Mouse (Mus musculus) midbrain, embryonic 12.5 days (tissue): ENCODE results near the gene Dirc2. TPM values are rescaled to one million over a fixed set of nuclear protein-coding genes. Genes with fewer than 3 reads are reported as not detected.

Experiments used
- ATAC-seq: fragments of 200-750 bp; cut with Nextera tagmentation; 2 replicates; pipeline ENCODE4 v1.8.0; 2017; ENCODE audit warnings: low read depth, moderate TSS enrichment, moderate library complexity; ENCODE audit not compliant: low FRiP score
- H3K27ac ChIP-seq: fragments of 300-500 bp; sonication (generic); replicated peaks from 2 replicates; pipeline ENCODE4 v1.5.1; 2016; ENCODE audit warnings: mild to moderate bottlenecking
- H3K27me3 ChIP-seq: fragments of 300-500 bp; sonication (generic); 2 replicates; pipeline ENCODE4 v1.6.1; 2016; ENCODE audit warnings: mild to moderate bottlenecking
- H3K36me3 ChIP-seq: fragments of 300-500 bp; sonication (generic); 2 replicates; pipeline ENCODE4 v1.6.1; 2016
- H3K4me1 ChIP-seq: fragments of 300-500 bp; sonication (generic); 2 replicates; pipeline ENCODE4 v1.6.1; 2016
- H3K4me2 ChIP-seq: fragments of 300-500 bp; sonication (generic); replicated peaks from 2 replicates; pipeline ENCODE4 v1.6.1; 2016; ENCODE audit warnings: mild to moderate bottlenecking, moderate library complexity
- H3K4me3 ChIP-seq: fragments of 300-500 bp; sonication (generic); 2 replicates; pipeline ENCODE4 v1.5.1; 2016; ENCODE audit warnings: mild to moderate bottlenecking
- H3K9ac ChIP-seq: fragments of 300-500 bp; sonication (generic); replicated peaks from 2 replicates; pipeline ENCODE4 v1.6.1; 2016; ENCODE audit warnings: mild to moderate bottlenecking, moderate library complexity
- H3K9me3 ChIP-seq: fragments of 300-500 bp; sonication (generic); 2 replicates; pipeline ENCODE4 v1.6.1; 2016; ENCODE audit warnings: mild to moderate bottlenecking
- WGBS: fragments of 180-500 bp; shearing (Covaris S2); methylation state at CpG from one replicate; pipeline ENCODE4 v1.1.7; 2016; 5-methylcytosine and 5-hydroxymethylcytosine counted together
- polyA plus RNA-seq: library from polyadenylated mRNA; unstranded; fragments of >200 nt; fragmentation: Nextera tagmentation; extraction: Ambion mirVana; gene quantifications from 2 replicates; pipeline ENCODE4 v1.2.1, GENCODE M21; 2016

The Dirc2 gene
- 24.5 and 26.3 TPM in 2 replicates for polyA plus RNA-seq

DNA sequence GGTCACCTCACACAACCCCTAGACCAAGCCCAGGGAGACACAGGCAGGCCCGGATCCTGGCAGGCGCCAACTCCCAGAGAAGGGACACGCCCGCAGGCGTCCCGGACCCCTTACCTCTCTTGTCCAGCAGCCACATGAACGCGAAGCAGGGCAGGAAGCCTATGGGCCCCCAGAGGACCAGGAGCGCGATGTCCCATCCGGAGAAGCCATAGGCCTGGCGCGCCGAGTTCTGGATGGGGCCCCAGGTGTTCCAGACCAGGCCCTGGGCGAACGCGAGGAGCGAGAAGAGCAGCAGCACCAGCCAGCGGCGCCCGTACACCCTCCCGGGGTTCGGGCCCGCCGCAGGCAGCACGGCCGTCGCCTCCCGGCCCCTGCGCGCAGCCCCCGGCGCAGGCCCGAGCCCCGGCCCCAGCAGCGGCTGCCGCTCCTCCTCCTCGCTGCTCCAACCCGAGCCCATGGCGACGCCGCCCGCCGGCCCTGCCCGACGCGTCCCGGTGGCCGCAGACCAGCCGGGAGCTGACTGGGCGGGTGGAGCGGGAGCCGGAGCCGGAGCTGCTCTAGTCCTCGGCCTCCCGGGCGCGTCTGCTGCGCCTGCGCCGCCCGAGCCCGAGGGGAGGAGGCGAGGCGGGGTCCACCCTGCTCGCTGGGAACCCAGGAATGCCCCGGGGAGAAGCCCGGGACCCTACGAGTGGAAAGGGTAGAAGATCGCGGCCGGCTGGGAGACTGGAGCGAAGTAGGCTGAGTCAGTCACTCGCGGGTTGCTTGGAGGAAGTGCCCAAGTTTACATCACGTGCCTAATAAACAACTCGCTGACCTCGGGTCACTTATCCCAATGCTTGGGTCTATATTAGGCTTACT is at the start of gene Dirc2:
TSS of gene Dirc2 (minus strand) at position 572 of the 858 bp plus-strand sequence.
- Histone ChIP-seq H3K9me3 (no peaks in the 10 kb centered on the region), H3K27me3 (no peaks in the 10 kb centered on the region), H3K27ac (peak within 1 kb of the TSS; percentile 83), H3K36me3 (no peaks in the 10 kb centered on the region), H3K9ac (peak within 1 kb of the TSS; percentile 94), H3K4me2 (peak within 1 kb of the TSS; percentile 88), H3K4me1 (peaks cover 31% of the 10 kb centered on the region), H3K4me3 (peak within 1 kb of the TSS; percentile 80)
- peak; percentile 85 for ATAC-seq
- under 1% methylated on average over 72 of the region's 78 CpGs for WGBS

DNA sequence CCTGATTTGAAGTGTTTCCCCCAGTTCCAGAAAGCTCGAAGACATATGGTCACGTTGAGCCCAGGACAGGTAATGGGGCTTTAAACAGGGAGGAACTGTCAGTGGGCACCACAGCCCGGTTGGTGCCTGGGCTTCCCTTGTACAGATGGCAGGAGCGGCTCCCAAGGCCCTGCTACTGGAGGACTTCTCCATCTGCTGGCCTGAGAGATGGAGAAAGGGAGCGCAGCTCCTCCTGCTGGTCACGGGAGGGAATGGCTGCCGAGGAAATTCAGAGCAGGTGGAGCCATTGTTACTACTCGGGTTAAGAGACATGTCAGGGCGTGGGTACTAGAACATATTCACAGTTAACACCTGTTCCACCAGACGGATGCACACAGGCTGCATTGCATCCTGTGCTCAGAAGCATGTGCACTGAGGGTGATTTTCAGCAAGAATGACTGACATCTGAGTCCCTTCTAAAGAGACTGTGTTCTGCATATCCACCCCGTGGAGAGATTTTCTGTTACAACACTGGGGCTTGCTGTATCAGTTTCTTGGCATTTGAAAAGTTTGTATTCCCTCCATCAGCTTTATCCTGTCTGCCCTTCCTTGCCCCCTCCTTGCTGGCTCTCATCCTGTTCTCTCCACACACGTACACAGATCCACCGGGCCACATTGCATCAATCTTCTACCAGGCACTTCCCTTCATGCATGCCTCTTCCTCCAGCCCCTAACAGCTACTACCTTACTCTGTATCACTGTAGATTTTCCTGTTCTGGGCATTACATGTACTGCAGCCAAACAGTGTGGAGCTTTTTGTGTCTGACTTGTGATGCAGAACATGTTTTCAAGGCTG is 48.3 kb upstream of the Dirc2 start:
- WGBS: 42% methylated on average over 13 of the region's 13 CpGs
- Histone ChIP-seq H3K36me3 (0 out of 2 replicates have a peak, but pooled peaks cover 4% of the 10 kb centered on the region), H3K9me3 (no peaks in the 10 kb centered on the region), H3K4me3 (no peak overlapping the region), H3K27ac (no peak overlapping the region), H3K4me2 (no peak overlapping the region), H3K4me1 (no peaks in the 10 kb centered on the region), H3K27me3 (no peaks in the 10 kb centered on the region), H3K9ac (no peak overlapping the region)
- peak; percentile 85 for ATAC-seq

DNA sequence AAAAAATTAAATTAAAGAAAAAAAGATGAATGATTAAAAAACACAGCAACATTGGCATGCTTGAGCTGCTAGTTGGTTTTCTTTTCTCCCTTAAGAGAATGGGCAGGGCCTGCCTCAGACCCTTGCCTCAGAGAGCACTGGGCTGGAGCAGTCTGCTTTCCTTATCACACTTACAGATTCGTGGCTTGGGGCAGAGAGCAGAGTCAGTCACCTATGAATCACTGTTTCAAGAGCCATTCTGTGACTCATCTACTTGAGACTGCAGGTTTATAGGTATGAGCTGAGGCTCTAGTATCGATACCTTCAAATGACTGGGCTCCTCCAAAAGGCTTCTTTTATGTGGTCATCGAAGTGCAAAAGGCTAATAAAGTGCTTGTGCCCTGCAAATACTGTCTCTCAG is 44.0 kb upstream of the Dirc2 start:
- ATAC-seq: no peak

DNA sequence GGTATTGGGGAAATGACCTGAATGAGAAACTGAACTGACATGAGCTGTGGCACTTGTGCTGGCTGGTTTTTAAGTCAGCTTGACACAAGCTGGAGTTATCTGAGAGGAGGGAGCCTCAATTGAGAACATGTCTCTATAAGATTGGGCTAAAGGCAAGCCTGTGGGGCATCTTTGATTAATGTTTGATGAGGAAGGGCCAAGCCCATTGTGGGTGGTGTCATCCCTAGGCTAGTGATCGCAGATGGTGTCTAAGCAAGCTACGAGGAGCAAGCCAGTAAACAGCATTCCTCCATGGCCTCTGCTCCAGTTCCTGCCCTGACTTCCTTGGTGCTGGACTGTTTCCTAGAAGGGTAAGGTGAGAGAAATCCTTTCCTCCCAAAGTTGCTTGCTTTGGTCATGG is 39.7 kb upstream of the Dirc2 start:
- Histone ChIP-seq H3K9ac (no peak overlapping the region), H3K9me3 (no peaks in the 10 kb centered on the region), H3K4me1 (no peaks in the 10 kb centered on the region), H3K36me3 (0 out of 2 replicates have a peak, but pooled peaks cover 2% of the 10 kb centered on the region), H3K4me2 (no peak overlapping the region), H3K27me3 (no peaks in the 10 kb centered on the region), H3K4me3 (no peak overlapping the region), H3K27ac (no peak overlapping the region)
- 100% methylated on average over 2 of the region's 2 CpGs for WGBS
- no peak for ATAC-seq

More for the DNA sequence above, 44.0 kb upstream of the Dirc2 start:
- H3K9ac ChIP-seq: no peak overlapping the region
- no peaks in the 10 kb centered on the region for H3K27me3 ChIP-seq
- WGBS: 91% methylated on average over 3 of the region's 3 CpGs
- no peaks in the 10 kb centered on the region for H3K4me1 ChIP-seq
- H3K36me3 ChIP-seq: no peaks in the 10 kb centered on the region
- H3K4me3 ChIP-seq: no peak overlapping the region
- H3K4me2 ChIP-seq: no peak overlapping the region
- H3K27ac ChIP-seq: no peak overlapping the region
- H3K9me3 ChIP-seq: no peaks in the 10 kb centered on the region

DNA sequence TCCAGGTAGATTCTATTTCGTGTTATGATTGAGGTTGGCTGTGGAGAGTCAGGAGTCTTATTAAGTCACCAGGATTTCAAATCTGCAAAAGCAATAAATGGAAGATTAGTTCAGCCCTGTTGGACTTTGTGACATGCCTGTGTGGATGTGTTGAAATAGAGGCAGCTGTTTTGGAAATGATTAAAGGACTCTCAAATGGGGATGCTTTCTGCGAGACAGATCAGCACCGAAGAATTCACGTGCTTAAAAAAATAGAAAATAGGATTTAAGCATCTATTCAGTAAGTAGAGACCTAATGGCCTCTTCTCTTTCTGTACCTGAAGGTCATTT is 38.5 kb upstream of the Dirc2 start:
- Histone ChIP-seq H3K27ac (no peak overlapping the region), H3K27me3 (no peaks in the 10 kb centered on the region), H3K9ac (no peak overlapping the region), H3K4me1 (no peaks in the 10 kb centered on the region), H3K9me3 (no peaks in the 10 kb centered on the region), H3K4me2 (no peak overlapping the region), H3K4me3 (no peak overlapping the region), H3K36me3 (0 out of 2 replicates have a peak, but pooled peaks cover 2% of the 10 kb centered on the region)
- whole genome bisulfite sequencing: 74% methylated on average over 4 of the region's 4 CpGs
- no peak for ATAC-seq

DNA sequence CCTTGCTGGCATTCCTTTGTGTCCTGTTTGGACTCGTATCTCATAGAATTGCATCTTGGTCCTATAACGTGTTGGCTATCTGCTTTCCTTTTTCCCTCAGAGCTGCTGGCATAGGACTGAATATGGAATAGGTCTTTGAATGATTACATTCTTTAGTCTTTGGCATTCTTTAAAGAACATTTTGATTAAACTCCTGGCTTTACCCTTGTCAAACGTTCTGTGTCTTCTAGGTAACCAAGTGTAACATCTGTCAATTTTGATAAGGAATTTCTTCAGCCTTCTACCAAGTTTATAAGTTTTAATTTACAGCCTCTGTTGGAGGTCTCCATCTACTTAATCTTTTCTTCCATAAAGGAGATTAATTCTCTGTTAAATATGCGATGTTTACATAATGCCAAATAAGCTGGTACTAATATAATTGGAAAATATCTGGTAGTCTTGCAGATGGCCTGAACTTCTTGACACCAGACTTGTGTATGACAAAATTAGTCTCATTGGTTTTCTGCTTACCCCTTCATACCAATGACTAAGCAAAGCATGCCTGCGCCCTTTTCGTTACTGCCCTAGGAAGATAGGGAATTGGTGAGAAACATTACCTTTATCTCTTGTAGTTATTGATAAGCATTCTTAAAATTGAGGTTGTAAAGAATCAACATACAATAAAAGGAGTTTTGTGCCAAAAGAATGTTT is 38.0 kb upstream of the Dirc2 start:
- WGBS: 83% methylated on average over 6 of the region's 6 CpGs
- no peak for ATAC-seq
- no peak overlapping the region for H3K27ac ChIP-seq

DNA sequence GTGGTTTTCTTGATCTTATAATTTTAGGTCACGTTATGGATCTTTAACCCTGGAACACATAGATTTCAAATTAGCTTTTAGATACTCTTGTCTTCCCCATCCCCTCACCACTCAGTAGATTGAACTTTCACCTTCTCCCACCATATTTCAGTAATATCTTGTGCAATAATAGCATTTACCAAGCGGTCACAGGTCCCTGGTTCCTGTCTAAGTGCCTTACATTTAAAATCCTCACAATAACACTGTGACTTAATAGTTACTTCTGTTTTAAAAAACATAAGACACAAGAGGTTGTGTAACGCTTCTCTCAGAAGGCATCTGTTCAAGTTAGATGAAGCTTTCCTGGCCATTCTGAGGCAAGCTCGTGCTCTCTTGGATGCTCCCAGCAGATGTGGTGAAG is 34.6 kb upstream of the Dirc2 start:
- WGBS: 92% methylated on average over 4 of the region's 4 CpGs
- Histone ChIP-seq H3K4me2 (no peak overlapping the region), H3K9me3 (no peaks in the 10 kb centered on the region; the same call in 1 of the 2 replicates), H3K4me1 (no peaks in the 10 kb centered on the region), H3K36me3 (0 out of 2 replicates have a peak, but pooled peaks cover 7% of the 10 kb centered on the region), H3K4me3 (no peak overlapping the region), H3K27ac (no peak overlapping the region), H3K27me3 (no peaks in the 10 kb centered on the region), H3K9ac (no peak overlapping the region)
- no peak for ATAC-seq

More for the DNA sequence above, 38.0 kb upstream of the Dirc2 start:
- H3K9ac ChIP-seq: no peak overlapping the region
- no peak overlapping the region for H3K4me2 ChIP-seq
- H3K27me3 ChIP-seq: no peaks in the 10 kb centered on the region
- no peaks in the 10 kb centered on the region for H3K9me3 ChIP-seq
- no peak overlapping the region for H3K4me3 ChIP-seq
- H3K36me3 ChIP-seq: 0 out of 2 replicates have a peak, but pooled peaks cover 2% of the 10 kb centered on the region
- no peaks in the 10 kb centered on the region for H3K4me1 ChIP-seq

DNA sequence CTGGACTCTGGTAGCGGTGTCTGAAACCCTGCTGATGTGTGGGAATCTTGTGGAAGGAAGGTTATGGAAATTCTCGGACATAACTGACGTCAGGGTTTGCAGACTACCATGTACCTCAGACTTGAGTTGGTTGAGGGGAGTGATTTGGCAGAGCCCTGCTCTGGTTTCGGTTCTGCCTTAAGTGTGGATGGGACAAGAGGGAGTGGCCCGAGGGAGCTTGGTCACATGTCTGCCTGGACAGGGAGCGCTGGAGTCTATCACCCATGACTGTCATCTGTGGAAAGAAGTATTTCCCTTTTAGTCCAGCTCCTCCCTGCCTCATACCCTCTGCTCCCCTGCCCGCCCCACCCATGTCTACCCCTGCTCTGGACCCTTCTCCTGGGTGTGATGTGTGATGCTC is 33.0 kb upstream of the Dirc2 start:
- H3K4me2 ChIP-seq: no peak overlapping the region
- 91% methylated on average over 7 of the region's 7 CpGs for WGBS
- H3K9me3 ChIP-seq: no peaks in the 10 kb centered on the region; the same call in 1 of the 2 replicates
- ATAC-seq: no peak
- peaks cover 12% of the 10 kb centered on the region; the same call in 1 of the 2 replicates for H3K36me3 ChIP-seq
- H3K27me3 ChIP-seq: no peaks in the 10 kb centered on the region
- H3K27ac ChIP-seq: no peak overlapping the region
- no peak overlapping the region for H3K4me3 ChIP-seq
- H3K9ac ChIP-seq: no peak overlapping the region
- H3K4me1 ChIP-seq: no peaks in the 10 kb centered on the region

DNA sequence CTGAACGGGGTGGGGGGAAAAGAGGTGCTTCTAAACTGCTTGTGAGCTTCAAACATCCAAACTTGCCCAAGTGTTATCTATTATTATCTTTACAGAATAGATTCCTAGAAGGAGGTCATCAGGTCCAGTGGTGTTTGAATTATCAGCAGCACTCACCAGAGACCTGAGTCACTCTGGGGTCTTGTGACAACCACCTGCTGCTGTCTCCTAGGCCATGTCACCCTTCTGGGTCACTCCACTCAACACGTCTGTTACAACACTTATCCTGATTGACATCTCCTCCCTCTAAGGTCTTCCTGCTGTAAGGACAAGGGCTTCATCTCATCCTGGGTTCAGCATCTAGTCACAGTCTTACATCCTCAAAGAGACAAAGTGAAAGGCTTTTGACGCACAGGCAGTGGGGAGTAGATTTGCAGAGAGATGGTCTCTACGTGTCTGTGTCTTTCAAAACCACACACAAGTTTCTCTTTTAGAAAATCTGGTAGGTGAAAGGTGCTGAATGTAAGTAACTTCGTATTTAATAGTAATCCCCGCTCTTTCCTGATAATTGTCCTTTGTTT is 22.9 kb upstream of the Dirc2 start:
- no peak overlapping the region for H3K27ac ChIP-seq

DNA sequence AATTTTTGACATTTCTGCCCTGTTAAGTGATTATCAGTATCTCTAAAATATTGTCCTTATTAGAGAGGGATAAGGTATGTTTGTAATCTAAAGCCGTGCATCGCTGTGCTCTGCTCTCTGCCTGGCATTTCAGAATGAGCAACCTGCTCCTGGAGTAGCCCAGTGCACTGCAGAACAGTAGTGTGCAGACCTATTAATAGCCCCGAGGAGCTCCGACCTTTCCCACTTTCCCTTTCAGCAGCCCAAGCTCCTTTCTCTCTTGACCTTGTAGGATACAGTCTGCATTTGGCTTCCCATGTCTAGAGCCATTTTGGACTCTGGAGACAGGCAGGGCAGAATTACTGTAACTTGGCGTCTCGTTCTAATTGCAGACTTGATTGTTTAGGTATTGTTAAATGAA is 19.2 kb upstream of the Dirc2 start:
- no peaks in the 10 kb centered on the region for H3K27me3 ChIP-seq
- peaks cover 9% of the 10 kb centered on the region for H3K4me1 ChIP-seq
- ATAC-seq: no peak
- WGBS: 95% methylated on average over 6 of the region's 6 CpGs
- no peak overlapping the region for H3K4me2 ChIP-seq
- no peaks in the 10 kb centered on the region for H3K9me3 ChIP-seq
- H3K4me3 ChIP-seq: no peak overlapping the region
- H3K27ac ChIP-seq: no peak overlapping the region
- H3K9ac ChIP-seq: no peak overlapping the region
- peaks cover 13% of the 10 kb centered on the region for H3K36me3 ChIP-seq

More for the DNA sequence above, 22.9 kb upstream of the Dirc2 start:
- Histone ChIP-seq H3K9me3 (no peaks in the 10 kb centered on the region), H3K36me3 (peaks cover 13% of the 10 kb centered on the region), H3K27me3 (no peaks in the 10 kb centered on the region), H3K9ac (no peak overlapping the region), H3K4me3 (no peak overlapping the region), H3K4me1 (peaks cover 8% of the 10 kb centered on the region), H3K4me2 (no peak overlapping the region)
- 67% methylated on average over 6 of the region's 6 CpGs for WGBS
- ATAC-seq: no peak

DNA sequence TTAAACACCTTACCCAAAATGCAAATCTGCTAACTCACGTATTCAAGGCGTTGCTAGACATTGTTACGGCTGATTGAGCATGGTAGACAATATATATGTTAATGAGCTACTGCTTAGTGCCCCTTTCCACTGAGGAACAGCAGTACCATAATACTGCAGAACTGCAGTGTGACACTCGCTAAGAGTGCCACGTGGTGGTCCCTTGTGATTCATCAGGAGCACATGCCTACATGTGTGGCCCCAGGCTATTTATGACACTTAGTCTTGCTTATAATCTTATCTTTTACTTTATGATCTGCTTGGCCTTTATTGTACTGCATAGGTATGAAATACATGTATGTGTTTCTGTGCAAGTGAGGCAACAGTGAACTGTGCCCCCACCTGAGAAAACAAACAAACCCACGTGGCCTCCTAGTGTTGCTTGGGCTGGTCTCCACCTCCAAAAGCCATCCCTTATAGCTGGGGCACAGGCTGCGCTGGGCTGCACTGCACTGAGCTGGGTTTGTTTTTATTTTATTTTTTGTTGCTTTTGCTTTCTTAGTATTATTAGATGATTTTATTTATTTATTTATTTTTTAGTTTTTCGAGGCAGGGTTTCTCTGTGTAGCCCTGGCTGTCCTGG is 18.5 kb upstream of the Dirc2 start:
- 62% methylated on average over 8 of the region's 8 CpGs for WGBS
- no peak overlapping the region for H3K27ac ChIP-seq
- peak; percentile 54; the same call in 1 of the 2 replicates for ATAC-seq

More for the DNA sequence above, 18.5 kb upstream of the Dirc2 start:
- H3K27me3 ChIP-seq: no peaks in the 10 kb centered on the region
- peaks cover 13% of the 10 kb centered on the region for H3K36me3 ChIP-seq
- no peak overlapping the region for H3K4me2 ChIP-seq
- no peak overlapping the region for H3K4me3 ChIP-seq
- H3K9ac ChIP-seq: no peak overlapping the region
- peaks cover 9% of the 10 kb centered on the region for H3K4me1 ChIP-seq
- no peaks in the 10 kb centered on the region for H3K9me3 ChIP-seq
